Mouse (Mus musculus) naive thymus-derived CD4-positive, alpha-beta T cell, adult 2 months (primary cell): Measurements from ENCODE around the gene Stxbp3.
"Not testable (repeated sequence)": the region's sequence is repeated elsewhere in the genome, so short reads cannot be mapped to it uniquely, and the experiment has no call there.

Experiments used
- DNase-seq: peaks from one replicate; pipeline ENCODE4 v3.0.0-alpha.2; 2011; ENCODE audit warnings: low read depth

Stxbp3 gene

DNA sequence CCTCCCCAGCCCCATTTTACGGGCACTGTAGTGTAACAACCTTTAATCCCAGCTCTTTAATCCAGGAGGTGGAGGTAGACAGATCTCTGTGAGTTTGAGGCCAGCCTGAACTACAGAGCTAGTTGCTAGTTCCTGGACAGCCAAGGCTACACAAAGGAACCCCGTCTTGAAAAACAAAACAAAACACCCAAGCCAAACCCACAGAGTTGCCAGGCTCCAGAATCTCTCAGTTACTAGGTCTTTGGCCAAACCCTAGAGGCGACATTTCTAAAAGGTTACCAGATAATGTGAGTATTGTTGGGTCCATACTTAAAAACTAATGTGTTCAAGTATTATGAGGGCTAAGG is 16.8 kb upstream of the Stxbp3 start:
- no peak for DNase-seq

DNA sequence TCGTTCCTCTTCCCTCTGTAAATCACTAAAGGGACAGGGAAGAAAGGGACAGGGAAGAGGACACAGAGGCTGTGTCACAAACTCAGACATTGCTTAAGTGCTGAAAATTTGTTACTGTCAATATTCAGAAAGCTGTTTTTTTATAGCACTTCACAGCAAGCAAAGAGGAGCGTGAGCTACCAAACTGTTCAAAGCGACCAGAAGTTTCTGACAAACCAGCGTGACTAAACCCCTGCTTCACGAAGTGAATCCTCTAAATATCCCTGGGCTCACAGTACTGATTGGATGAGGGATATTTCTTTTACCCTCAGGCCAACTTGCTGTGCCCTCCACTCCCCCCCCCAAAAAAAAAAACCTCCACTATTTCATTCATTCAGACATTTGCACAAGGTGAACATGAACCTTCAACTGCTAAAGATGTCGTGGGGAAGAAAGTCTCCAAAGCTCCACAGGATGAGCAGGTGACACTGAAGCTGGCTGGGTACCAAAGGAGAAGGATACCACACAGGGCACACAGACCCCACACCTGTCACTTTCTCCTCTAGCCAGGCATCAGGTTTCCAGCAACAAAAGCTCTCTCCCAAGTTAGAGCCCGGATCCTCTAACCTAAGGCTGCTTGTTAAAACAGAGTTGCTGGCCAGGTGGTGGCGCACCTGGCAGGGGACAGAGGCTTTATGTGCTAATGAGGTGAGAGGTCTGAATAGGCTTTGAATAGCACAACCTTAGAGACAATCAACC is 16.2 kb upstream of the Stxbp3 start:
- peak; percentile 80 for DNase-seq

DNA sequence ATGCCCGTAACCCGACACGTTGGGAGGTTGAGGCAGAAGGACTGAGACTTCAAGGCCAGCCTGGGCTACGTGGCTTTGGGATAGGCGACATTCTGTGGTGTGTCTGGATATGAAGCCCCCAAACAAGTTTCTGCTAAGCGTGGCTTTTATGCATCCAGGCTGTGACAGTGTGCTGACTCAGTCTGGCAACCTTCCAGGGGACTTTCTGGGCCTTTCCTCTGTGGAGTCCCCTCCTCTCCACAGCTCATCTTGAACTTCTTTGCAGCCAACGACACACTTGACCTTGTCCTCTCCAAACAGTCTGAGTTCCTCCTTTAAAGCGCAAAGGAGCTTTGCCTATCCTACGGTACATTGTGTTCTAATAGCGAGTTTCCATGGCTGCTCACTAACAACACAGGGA is 15.5 kb upstream of the Stxbp3 start:
- DNase-seq: no peak

DNA sequence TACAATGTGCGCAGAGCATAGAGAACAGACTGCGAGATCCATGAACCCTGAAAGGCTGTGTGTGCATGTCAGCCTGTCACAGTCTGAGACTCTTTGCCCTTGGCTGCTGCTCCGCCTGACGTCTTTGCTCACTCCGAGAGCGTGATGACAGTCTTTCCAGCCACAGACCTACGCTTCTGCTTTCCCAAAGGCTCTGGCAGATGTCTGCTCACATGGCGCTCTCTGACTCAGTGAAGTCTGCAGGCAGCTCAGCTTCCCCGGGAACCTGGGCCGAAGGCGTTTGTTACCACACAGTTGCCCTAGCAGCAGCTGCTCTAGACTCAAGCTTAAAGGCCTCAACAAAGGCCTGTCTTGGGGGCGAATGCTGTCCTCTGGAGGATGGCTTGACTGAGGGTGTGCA is 15.0 kb upstream of the Stxbp3 start:
- DNase-seq: no peak

DNA sequence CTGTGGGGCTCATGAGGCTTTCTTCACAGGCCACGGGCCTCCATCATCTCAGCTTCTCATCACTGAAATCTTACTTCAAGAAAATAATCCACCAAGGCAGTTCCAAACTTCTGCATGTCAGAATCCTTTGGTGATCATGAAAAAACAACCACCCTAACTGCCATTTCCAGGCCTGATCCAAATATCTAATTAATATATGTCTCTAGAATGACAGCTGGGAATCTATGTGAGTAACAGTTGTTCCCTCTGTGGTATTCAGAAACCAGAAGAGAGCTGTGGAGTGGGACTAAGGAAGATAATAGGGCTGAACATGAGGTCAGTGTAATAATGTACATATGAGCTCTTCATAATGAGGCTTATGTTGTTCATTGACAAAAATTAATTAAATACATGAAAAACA is 12.9 kb upstream of the Stxbp3 start:
- DNase-seq: no peak

DNA sequence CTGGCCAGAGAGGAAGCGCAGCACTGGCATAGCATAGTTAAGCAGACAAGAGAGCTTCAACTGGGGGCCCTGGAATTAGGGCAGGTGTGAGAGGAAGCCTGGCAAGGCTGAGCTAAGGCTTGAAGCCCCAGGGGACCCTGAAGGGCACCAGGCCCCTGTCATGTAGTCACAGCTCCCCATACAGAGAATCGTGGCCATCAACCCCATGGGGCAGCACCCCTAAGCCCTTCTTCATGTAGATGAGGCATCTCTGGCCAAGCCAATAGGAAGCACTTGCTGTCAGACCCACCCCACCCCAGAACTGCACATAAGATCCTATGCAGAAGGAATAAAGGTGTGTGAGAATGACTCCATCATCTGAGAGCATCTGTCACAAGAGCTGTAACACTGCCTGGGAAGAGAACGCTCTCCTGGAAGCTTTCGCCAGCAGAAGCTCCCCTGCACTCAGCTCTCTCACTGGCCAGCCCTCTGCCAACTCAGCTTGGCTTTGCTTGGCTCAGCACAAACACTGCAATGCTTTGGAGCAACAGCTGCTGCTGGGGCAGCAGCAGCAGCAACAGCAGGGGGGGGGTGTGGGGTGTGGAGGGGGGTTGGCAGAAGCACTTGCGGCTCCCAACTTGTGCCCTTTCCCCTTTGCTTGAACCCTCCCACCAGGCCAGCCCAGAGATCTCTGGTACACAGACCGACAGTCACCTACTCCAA is 11.8 kb upstream of the Stxbp3 start:
- DNase-seq: no peak

DNA sequence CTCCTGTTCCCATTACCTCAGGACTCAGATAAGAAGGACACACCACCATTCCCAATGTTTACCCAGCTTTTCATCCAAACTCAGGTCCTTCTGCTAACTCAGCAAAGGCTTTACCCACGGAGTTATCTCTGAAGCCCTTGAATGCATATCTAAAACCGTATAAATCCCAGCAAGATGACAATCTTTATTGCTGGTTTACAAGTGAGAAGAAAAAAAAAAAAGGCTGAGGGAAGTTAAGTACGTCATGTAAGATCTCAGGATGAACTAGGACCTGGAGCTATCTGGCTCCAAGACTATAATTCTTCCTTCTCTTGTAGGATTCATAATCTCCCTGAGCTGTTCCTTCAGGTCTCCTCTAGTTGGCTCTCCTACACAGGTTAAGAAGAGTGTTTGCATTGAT is 11.2 kb upstream of the Stxbp3 start:
- no peak for DNase-seq

DNA sequence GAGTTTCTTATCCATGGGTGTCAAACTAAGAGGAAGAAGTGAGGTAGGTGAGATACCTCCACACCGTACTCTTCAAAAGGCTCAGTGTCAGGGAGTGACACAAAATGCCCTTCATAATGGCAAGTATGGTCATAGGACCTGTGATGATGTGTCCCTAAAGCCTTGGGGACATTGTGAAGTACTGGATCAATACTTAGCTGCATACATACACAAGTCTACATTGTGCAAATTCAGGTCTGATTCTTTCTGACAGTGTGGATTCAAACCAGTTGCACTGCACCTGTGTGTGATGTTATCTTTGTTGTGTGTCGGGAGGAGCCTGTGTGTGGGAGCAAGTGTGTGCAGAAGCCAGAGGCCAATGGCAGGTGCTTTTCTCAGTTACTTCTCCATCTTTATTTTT is 10.7 kb upstream of the Stxbp3 start:
- no peak for DNase-seq

DNA sequence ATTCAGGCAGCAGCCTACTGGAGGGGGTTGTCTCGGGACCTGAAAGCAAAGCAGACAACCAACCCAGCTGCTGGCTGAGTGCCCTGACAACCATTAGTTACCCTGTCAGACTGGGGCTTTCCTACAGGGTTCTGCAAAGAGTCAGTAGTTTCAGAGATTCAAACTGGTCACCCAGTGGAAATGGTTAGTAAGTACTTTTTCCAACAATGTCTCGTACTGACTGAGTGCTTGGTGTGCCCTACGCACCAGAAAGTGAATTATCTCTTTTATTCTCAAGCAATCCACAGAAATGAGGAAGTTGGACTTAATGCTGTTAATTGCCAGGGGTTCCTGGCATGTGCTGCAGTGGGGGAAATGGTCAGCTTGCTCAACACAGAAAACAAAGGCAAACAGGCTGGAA is 10.2 kb upstream of the Stxbp3 start:
- no peak for DNase-seq

DNA sequence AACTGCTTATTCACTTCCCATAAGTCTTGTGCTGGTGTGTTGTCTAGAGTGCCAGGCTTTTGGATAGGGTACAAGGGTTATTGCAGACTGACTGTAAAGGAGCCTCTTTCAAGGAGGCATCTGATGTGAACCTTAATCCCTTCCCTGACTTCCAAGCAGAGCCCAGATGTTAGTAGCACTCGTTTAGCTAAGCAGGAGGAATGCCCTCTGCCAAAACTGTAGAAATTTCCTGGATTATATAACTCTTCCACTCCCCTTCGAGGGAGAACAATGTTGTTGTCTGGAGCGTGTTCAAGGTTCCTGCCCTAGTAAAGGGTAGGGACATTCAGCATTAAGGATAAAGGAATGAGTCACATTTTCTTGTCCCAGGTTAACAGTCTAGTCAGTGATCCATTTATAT is 6.3 kb upstream of the Stxbp3 start:
- no peak for DNase-seq

DNA sequence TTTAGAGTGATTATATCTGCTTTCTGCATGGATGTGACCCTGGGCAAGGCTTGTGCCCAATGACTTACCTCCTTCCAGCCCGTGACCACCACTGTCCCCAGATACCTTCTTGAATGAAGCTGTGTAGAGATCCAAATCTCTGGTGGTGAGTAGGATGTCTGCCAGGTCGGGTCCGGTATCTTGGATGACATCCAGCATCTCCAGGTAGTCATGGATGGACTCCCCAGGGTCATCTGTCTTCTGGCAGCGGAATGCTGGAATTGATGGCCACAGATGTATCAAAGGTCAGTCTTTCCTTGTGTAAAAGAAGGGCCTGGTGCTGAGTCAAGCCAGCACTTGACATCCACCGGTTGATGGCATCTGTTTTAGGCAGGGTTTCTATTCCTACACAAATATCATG is 4.2 kb upstream of the Stxbp3 start:
- DNase-seq: no peak

DNA sequence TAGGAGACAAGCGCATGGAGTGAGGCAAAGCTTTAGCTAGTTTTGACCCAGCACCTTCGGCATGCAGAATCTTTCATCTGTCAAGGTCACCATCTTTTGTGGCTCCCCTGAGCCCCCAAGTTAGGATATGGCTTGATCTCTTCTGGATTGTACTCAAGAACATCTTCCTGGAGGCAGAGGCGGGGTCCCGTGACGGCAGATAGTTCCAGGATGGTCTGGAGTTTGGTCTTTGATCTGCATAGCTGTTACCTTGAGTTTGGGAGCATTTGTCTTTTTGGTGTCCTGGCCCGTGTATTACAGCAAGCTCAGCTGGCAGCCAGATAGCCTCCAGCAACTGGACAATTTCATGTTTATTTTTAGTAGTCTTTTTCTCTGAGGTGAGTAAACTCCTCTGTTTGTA is 3.7 kb upstream of the Stxbp3 start:
- DNase-seq: no peak

DNA sequence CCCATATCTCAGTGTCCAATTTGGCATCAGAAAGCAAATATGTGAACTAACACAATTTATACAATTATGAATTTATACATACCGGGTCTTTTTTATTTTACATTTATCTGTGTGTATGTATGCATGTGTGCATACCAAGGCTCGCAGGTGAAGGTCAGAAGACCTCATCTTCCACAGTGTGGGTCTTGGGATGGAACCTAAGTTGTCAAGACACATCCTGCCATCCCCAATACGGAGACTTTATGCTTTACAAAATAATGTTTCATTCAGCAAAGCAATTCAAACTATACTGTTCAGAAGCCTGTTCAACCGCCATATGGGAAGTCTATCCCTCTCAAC is 359 bp upstream of the Stxbp3 start:
- DNase-seq: no peak

DNA sequence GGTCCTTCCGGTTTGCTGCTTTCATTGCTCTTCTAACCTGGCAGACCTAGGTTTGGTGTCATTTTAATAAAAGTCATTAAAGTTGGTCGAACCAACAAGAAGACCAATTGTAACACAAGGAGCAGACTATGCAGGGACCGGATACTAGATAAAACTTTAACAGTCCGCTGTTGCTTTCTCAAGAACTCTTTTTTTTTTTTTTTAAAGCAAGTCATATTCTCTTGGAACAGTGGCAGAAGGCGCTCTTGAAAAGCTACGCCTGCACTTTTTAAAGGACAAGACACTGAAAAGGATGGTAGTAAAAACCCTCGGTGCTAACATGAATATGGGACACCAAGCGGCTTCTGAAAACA is 703 bp downstream of the Stxbp3 start:
- no peak for DNase-seq

DNA sequence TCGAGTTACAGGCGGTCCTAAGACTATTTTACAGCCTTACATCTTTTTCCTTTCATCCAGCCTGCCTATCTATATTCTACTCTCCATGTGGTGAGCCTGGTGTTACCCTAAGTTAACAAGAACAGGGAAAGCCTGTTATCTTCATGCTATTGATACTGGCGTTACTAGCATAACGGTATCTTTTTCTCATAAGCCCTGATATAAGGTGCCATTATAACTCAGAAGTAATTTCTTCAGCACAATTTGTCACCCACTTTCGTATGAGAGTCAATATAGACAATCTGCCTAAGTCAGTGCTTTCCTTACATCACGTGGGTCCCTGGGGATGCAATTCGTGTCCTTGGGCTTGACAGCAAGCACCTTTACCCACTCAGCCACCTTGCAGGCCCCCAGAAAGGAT is 1.3 kb downstream of the Stxbp3 start:
- DNase-seq: no peak

DNA sequence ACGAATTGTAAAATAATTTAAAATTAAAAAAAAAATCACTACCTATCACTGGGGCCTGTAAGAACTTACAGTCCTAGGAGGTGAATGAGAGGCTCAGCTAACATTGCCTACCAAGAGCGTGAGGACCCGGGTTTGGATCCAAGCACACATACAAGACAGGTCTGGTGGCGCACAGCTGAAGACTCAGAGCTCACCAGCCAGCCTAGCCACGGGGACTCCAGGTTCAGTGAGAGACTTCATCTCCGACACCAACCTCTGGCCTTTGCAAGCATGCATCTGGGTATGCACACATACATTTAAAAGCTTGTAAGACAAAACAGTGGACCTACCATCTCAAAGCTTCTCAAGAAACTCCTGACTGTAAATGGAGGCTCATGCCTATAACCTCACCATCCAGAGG is 3.4 kb downstream of the Stxbp3 start:
- DNase-seq: no peak

DNA sequence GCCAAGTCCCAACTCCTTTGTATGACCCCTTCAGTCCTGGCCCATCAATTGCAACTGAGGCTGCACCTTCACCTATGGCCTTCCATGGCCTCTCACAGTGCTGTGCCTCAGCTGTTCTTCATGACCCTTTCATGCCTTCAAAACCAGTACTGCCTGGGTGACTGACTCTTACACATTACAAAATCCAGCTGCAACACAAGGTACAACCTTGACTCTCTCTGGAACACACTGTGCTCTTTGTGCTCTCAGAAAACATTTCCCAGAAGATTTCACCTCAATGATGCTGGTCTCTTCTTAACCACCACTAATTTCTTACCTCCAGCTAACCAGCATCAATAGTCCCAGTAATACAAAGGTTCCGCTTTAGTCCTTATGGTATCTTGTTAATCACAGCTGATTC is 6.6 kb downstream of the Stxbp3 start:
- not testable (repeated sequence) for DNase-seq

DNA sequence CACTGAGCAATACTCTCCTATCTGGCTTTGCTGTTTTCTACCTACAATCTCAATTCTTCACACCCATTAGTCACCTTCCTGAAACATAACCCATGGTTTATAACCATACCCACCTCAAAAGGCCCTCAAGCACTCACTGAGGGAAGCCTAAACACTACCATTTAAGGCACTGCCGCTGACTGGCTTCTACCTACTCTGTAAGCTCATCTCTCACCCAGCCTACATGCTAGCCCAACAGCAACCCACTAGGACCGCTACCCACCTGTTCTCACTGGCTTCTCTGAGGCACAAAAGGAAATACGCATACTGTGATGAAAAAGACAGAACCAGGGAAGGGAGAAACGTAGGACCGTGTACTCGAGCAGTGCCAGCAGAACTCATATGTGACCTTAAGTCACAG is 8.6 kb downstream of the Stxbp3 start:
- peak; percentile 22 for DNase-seq

DNA sequence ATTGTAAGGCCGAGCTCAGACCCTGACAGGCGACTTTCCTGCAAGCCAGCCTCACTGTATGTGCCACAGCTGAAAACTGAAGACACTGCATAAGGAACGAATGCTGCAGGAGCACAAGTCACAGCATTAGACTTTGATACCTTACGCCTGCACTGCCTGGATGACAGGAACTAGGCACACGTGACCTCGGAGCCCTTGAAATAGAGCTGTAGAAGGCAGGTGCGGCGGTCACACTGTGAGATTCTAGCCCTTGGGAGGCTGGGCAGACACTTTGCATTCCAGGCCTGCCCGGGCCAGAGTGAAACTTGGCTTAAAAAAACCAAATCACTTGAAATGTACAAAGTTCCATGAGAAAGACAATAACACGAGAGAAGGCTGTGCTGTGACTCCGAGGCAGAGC is 9.8 kb downstream of the Stxbp3 start:
- DNase-seq: peak; percentile 25

DNA sequence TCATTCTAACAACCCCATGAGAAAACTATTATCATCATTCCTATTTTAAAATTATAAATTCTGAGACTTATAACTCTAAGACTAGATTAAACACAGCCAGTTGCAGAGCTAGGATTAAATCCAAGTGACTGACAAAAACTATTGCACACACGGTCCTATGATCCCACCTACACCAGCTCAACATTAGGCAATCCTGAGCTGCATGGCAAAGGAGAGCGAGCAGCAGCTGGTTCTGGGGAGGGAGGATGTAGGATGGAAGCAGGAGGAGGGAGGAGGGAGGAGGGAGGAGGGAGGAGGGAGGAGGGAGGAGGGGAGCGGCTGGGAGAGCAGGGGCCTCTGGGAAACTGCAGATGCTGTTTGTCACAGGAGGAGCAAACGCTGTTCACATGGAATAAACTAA is 24.7 kb downstream of the Stxbp3 start:
- DNase-seq: no peak

DNA sequence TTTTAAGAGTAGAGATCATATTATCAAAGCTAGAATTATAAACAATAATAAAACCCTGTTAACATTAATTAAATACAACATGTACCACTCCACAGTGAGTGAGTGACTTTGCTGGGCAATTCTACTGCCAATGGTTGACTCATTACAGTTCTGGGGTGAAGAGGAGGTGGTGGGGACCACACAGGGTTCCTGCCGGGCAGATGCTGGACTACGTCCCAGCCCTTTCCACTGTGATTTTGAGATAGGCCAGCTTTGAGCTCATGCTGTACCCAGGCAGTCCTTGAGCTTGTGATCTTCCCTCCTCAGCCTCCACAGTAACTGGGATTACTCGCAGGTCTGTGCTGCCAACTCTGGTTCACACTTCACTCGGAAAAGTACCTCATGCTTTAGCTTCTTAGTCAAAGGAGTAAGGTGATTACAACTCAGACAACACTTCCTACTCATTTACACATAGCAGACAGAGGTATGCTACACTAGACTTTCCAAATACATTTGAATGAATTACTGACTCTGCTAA is 29.5 kb downstream of the Stxbp3 start:
- DNase-seq: no peak

DNA sequence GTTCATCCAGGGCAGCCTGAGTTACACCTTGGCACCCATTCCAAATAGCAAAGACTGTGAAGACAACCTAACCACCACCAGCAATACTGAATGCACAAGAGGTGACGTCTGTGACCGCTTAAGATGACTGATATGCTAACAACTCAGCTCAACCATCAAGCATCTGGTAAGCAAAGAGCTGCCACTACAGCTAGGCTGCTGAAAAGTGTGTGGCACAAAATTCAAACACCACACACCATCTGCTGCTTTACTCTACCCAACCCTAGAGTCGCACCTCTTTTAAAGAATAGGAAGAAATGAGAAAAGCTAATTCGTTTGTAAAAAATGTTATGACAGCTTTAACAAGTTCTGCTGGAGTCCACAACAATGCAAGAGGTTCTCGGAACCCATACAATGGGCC is 34.7 kb downstream of the Stxbp3 start:
- DNase-seq: no peak

DNA sequence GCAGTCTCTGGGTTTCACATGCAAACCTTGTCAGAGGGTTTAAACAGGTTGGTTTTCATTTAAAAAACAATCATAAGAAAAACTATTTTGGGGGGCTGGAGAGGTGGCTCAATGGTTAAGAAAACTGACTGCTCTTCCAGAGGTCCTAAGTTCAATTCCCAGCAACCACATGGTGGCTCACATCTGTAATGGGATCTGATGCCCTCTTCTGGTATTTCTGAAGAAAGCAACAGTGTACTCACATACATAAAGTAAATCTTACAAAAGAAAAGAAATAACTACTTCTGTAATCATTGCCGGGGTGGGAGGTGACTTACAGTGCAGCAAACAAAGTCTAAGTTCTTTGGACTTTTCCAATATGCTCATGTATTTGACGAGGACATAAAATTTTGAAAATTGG is 42.0 kb downstream of the Stxbp3 start:
- no peak for DNase-seq

DNA sequence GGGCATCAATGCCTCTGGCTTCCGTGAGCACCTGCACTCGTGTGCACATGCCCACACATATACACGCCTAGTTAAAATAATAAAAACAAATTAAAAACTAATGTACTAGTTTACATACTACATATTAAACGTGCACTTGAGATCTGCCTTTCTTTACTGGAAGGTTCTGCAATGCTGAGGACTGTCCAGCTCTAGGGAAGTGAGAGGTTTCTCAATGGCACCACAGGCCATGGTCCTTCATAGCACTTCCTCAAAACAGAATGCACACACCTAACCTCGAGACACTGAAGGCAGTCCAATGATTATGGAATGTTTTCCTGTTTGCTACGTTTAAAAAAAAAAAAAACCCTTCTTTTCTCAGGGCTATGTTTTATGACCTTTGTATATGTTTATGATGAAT is 42.6 kb downstream of the Stxbp3 start:
- DNase-seq: no peak
